Mouse (Mus musculus): ENCODE results near the gene 4931422A03Rik.

GRCm38 (mm10) chr2:103955714-103956113 is 72.4 kb downstream of the 4931422A03Rik start:
- TF ChIP-seq CTCF (IDR thresholded peaks at IDR 0.05; ENCODE audit: control insufficient read depth, insufficient read depth, insufficient read length) (no peak), MAX (IDR thresholded peaks at IDR 0.05) (no peak), FOSL1 (IDR thresholded peaks at IDR 0.05; ENCODE audit: insufficient read depth, low read length, poor library complexity, severe bottlenecking) (no peak), MYOG (IDR thresholded peaks at IDR 0.05; ENCODE audit: control insufficient read depth, extremely low read depth, insufficient read length) (no peak), USF1 (IDR thresholded peaks at IDR 0.05; ENCODE audit: low read depth) (no peak), CEBPB (IDR thresholded peaks at IDR 0.05; ENCODE audit: low read depth) (no peak)

All from C2C12 (cell line).